Mouse (Mus musculus): Measurements from ENCODE around the gene Noa1. TPM values are rescaled to one million over a fixed set of nuclear protein-coding genes. Genes with fewer than 3 reads are reported as not detected.

The Noa1 gene
- 10 to 100 TPM; 21.6 to 27.6 TPM for total RNA-seq (2021)
- long read RNA-seq, experiment 1, transcript Noa1-201 (7 exons, 2,288 nt) = major isoform, 26 of 34 reads
- long read RNA-seq, experiment 1, partial matches to known transcripts = 0 of 34 reads
- long read RNA-seq, experiment 1, other reads (novel, unspliced or antisense) = 8 of 34 reads
- long read RNA-seq, experiment 2, transcript Noa1-201 (7 exons, 2,288 nt) = major isoform, 18 of 24 reads
- long read RNA-seq, experiment 2, partial matches to known transcripts = 2 of 24 reads
- long read RNA-seq, experiment 2, other reads (novel, unspliced or antisense) = 4 of 24 reads

DNA sequence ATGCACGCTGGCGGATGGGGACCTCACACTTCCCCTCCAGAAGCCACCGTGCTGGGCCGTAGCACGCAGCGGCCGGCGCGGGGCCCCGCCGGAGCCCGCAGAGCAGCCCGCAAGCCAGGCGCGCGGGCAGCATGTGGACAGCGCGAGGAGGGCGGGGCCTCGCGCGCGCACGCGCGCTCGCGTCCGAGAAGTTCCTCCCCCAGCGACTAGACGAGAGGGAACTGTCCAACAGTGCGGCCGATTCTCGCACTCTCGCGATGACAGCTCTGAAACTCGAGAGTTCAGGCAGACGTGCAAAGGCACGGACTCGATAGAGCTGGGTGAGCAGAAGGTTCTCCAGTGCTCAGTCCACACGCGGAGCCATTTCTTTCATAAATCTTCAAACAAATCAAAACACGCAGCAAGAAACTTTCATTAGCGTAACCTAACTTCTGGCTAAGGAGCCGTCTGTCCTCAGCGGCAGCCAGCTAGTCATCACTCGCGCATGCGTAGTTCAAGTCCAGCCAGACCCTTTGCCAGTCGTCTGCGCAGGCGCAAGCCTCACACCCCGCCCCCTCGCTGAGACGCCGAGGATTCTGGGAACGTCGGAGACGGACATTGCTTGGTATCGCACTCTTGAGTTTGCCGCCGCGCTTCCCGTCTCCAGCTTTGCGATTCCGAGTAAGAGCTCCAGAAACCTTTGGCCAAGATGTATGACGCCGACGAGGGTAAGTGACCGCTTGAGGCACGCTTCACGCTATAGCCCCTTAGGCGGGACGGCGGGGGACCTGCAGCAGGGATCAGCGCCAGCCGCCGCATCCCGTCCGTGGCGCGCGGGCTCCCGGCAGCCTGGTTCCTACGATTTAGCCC is at the start of gene Noa1, which contains the start of gene Polr2b:
Gene Noa1, minus strand, starts transcription at position 161 of the 849 bp plus-strand sequence.
Gene Polr2b, plus strand, starts transcription at position 224 of the 849 bp plus-strand sequence.
- intact Hi-C loops (cut with DNase I) = loop anchor here (2.0 kb wide), 1 partner anchor 43 kb away; no protein-coding TSS in a partner anchor
- peak; percentile 98 to 99 for DNase-seq (ENCODE audit: extremely low spot score in 1 of 2, low spot score in 2 of 2)
- Histone ChIP-seq H3K4me3 (peak within 1 kb of the TSS; percentile 86), H3K27ac (peak within 1 kb of the TSS; percentile 86)
- TF ChIP-seq CTCF (IDR thresholded peaks at IDR 0.05) = no peak

DNA sequence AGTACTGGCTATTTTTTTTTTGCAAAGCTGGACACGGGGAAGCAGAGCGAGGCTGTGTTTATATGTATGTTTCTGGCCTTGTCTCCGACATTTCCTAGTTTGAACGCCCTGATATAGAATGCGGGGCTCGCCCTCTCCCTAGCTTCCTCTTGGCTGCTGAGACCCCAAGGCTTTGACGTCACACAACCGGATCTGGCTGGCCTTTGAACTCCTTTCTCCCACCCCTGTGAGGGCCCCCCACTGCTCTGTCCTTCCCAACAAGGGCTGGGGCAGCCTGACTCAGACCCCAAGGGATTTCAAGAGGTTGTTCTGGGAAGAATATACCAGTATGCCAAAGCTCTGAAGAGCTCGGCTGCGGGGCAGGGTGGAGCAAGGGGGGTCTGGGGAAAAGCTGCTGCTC is 48.5 kb upstream of the Noa1 start:
- H3K4me3 ChIP-seq = peak overlapping the region; percentile 42
- no peak for TF ChIP-seq CTCF (IDR thresholded peaks at IDR 0.05)
- intact Hi-C loops (cut with DNase I) = no loop called here
- H3K27ac ChIP-seq = peak overlapping the region; percentile 62
- no peak for DNase-seq (ENCODE audit: extremely low spot score in 1 of 2, low spot score in 2 of 2)

DNA sequence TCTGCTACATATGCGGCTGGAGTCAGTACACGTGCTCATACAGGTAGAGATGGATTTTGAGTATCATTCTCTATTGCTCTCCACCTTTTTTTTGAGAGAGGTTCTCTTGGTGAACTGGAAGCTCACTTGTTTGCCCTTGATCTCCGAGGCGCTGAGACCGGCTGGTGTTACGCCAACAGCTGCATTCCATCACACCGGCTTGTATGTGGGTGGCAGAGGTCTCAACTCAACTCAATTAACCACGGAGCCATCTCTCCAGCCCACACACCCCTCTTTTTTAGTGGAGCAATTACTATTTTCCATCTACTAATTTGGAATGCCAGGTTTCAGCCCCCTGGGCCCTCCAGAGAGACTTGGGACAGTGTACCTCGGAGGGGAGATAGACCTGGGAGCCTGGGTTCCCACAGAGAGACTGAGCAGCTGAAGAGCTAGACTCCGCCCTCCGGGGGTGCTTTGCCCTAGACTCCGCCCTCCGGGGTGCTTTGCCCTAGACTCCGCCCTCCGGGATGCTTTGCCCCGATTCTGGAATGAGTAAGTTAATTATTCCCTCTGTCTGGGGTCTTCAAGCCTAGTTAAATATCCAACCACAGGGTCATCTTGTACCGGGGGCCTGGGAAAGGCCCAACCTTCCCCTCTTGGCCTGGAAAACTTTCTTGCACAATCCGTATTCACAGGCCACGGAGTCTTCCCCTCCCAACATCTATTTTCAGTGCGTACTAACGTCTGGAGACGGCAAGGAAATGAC is 47.7 kb upstream of the Noa1 start:
- no peak for TF ChIP-seq CTCF (IDR thresholded peaks at IDR 0.05)
- intact Hi-C loops (cut with DNase I) = no loop called here
- Histone ChIP-seq H3K27ac (peak overlapping the region; percentile 78), H3K4me3 (peak overlapping the region; percentile 42)
- DNase-seq (ENCODE audit: extremely low spot score in 1 of 2, low spot score in 2 of 2) = no peak

DNA sequence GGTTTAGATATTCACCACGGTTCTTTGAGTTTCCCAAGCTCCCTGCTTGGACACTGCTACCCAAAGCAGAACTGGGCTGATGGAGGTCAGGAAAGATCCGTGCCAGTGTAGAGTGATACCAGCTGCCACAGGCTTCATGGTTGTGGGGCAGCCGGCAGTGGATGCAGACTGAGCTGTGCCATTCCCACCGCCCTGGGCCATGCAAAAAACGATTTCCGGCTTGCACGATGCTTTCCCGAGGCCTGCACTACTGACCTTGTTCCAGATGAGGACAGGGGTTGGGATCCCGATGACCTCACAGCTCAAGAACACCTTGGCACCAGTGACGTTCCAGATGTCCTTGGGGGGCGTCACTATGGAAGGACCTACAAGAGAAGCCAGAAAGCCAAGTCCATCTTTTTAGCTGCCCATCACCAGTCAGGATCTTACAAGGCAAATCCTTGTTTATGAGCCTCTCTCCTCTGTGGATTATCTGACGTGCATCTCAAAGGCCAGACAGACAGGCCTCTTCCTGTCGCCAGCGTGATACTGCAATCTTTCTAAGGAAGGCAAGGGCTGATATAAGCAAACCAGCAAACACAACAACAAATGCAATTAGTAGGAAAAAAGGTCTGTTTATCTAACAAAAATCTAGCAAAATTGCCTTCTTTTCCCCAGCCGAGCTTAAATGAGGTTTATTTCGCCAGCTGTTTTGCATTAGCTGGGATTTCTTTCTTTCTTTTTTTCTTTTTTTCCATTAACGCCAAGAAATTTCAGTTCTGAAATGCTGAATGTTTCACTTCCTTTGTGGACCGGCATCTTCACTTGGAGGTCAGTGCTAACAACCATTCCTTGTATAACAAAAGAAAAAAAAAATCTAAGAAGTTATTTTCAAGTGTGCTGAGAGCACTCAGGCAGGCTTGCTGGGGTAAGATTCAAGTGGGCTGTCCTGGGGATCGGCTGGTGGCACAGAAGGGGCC is 45.7 kb upstream of the Noa1 start:
- no peak overlapping the region for H3K27ac ChIP-seq
- DNase-seq (ENCODE audit: extremely low spot score in 1 of 2, low spot score in 2 of 2) = no peak
- no peak overlapping the region for H3K4me3 ChIP-seq
- no peak for TF ChIP-seq CTCF (IDR thresholded peaks at IDR 0.05)
- intact Hi-C loops (cut with DNase I) = loop anchor here (2.0 kb wide), 1 partner anchor 105 kb away; no protein-coding TSS in a partner anchor

DNA sequence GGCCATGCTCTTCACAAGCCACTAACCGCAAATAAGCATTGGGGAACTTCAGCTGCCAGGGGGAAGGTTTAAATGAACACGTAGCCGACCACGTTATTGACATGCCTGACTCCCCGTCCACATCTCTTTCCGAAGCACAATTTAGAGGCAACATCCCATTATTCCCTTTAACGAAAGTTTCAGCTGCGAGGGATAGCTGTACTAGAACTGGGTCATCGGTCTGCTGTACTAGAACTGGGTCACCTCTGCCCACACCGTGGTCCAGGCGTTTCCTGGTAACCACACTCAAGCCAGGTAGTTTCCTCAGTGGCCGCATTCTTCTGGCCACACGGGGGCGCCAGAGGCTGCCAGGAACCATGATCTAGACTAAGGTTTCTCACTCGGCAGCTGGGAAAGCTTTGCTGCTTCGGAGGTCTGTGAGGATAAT is 44.5 kb upstream of the Noa1 start:
- TF ChIP-seq CTCF (IDR thresholded peaks at IDR 0.05) = peak; percentile 99
- DNase-seq (ENCODE audit: extremely low spot score in 1 of 2, low spot score in 2 of 2) = peak; percentile 85 to 93
- intact Hi-C loops (cut with DNase I) = loop anchor here (2.0 to 5.0 kb wide), 2 partner anchors 53 to 106 kb away; partner anchors contain the start of gene Igfbp7
- peak overlapping the region; percentile 41 for H3K4me3 ChIP-seq
- H3K27ac ChIP-seq = no peak overlapping the region

DNA sequence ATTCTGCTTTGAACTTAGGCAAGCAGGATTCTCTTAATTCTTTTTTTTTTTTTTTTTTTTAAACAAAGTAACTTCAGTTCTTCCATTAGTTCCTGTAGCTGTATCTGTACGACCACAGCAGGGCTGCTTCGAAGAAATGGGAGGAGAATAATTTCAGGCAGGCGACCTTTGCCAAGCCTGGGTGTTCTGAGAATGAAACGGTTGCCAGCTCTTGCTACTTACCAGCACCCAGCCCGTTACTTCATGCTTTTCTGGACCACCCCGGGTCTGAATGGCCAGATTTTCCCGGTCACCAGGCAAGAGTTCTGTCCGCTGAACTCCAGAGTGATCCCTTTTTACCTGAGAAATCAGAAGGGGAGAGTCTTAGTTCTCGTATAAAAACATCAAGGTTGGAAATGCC is 41.8 kb upstream of the Noa1 start:
- DNase-seq (ENCODE audit: extremely low spot score in 1 of 2, low spot score in 2 of 2) = no peak
- no peak for TF ChIP-seq CTCF (IDR thresholded peaks at IDR 0.05)
- H3K4me3 ChIP-seq = no peak overlapping the region
- H3K27ac ChIP-seq = no peak overlapping the region
- intact Hi-C loops (cut with DNase I) = loop anchor here (5.0 kb wide), 1 partner anchor 56 kb away; the partner anchor contains the start of gene Igfbp7

DNA sequence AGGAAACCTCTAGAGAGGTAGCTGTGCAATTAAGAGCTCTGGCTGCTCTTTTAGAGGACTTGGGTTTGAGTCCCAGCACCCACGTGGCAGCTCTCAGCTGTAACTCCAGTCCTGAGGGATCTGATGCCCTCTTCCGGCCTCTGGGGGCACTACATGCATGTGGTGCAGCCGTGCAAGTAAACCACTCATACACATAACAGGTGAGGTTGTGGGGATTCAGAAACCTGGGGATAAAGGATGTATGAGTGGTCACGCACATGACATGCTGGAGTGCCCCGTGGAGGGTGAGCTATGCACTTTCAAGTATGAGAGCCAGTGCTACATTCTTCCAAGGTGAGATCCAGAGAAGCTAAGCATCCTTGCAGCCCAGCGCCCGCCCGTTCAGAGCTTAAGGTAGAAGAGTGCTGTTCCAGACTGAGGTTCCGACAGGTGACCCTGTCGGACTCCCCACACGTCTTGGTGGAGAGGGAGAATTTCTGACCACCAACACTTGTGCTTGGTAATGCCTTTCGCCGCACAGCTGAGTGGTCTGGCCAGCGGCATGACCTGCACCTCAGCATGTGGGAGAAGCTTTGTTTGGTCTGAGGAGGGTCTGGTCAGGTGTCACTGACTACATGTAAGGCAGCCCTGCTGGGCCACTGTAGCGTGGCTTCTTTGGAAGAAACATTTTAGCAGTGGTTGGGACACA is 40.2 kb upstream of the Noa1 start:
- no peak overlapping the region for H3K4me3 ChIP-seq
- H3K27ac ChIP-seq = no peak overlapping the region
- no peak for DNase-seq (ENCODE audit: extremely low spot score in 1 of 2, low spot score in 2 of 2)
- TF ChIP-seq CTCF (IDR thresholded peaks at IDR 0.05) = no peak; the same call in 1 of the 2 replicates
- intact Hi-C loops (cut with DNase I) = loop anchor here (5.0 kb wide), 1 partner anchor 57 kb away; the partner anchor contains the start of gene Igfbp7

DNA sequence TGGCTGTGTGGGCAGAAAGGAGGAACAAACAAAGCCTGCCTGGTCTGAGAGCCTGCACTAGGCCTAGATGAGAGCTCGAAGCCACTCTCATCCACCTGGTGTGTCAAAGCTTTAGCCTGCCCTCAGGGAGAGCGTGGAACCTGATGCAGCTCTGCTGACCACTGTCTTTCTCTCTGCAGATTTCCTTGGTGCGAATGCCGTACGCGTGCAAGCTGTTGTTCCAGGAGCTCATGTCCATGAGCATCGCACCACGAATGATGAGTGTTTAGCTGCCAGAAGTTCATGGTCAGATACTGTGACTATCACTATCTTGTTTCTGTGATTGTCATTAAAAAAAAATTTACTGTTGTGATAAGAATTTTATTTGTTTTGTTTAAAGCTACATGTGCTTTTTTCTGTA is 39.0 kb upstream of the Noa1 start:
- Histone ChIP-seq H3K27ac (no peak overlapping the region), H3K4me3 (no peak overlapping the region)
- TF ChIP-seq CTCF (IDR thresholded peaks at IDR 0.05) = no peak
- intact Hi-C loops (cut with DNase I) = no loop called here
- DNase-seq (ENCODE audit: extremely low spot score in 1 of 2, low spot score in 2 of 2) = no peak

DNA sequence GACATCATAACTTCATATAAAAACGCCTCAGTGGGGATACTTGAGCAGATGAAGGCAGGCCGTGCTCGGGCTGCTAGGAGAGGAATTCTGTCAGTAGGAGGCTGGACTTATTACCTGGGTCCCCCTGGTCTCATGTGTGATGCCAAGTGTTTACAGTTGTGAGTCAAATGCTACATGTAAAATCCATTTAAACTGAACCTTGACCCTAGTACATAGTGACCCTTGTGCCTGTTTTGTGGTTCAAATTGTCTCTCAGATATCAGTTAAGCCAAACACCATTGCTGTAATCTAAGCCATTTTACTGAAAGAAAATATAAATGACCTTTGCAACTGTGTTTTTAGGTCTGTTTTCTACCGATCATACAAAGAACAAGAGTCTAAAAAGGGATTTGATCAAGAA is 30.1 kb upstream of the Noa1 start:
- intact Hi-C loops (cut with DNase I) = no loop called here

DNA sequence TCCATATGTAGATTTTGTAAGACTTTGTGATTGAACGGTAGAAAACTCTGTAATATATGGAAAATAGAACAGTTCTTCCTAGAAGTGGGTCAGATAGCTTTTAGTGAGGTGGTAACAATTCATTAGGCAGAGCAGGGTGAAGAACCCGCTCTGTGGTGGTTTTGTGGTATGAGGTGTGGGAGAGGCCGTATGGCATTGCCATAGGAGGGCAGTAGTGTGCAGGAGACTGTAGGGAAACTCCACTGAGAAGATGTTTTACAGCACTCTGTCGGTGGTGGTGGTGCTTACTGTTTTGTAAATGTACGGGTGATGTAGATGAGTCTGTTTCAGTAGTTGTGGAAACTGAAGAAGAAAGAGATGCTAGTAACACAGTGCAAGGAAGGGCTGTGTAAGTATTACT is 20.3 kb upstream of the Noa1 start:
- peak; percentile 16 for TF ChIP-seq CTCF (IDR thresholded peaks at IDR 0.05)
- Histone ChIP-seq H3K4me3 (no peak overlapping the region), H3K27ac (no peak overlapping the region)
- intact Hi-C loops (cut with DNase I) = no loop called here
- no peak for DNase-seq (ENCODE audit: extremely low spot score in 1 of 2, low spot score in 2 of 2)

More for the DNA sequence above, 30.1 kb upstream of the Noa1 start:
- no peak for DNase-seq (ENCODE audit: extremely low spot score in 1 of 2, low spot score in 2 of 2)
- Histone ChIP-seq H3K4me3 (no peak overlapping the region), H3K27ac (no peak overlapping the region)
- TF ChIP-seq CTCF (IDR thresholded peaks at IDR 0.05) = no peak
